Mouse (Mus musculus) left cerebral cortex, adult 8-10 months (tissue): ENCODE data around the gene Gpr55. TPM values are rescaled to one million over a fixed set of nuclear protein-coding genes. Genes with fewer than 3 reads are reported as not detected.

ENCODE experiments used
- DNase-seq, 2 experiments: peaks; one replicate each; pipeline ENCODE4 v3.0.0; 2022; ENCODE audit warnings: low spot score in 2 of 2
- total RNA-seq, 4 experiments: library from RNA; stranded (reverse); gene quantifications; 2 replicates each; pipeline ENCODE4 v1.2.4; 2022

Gpr55 gene
- total RNA-seq, 4 experiments from 2014 or later = 0.11 to 0.23 (median 0.21) TPM

DNA sequence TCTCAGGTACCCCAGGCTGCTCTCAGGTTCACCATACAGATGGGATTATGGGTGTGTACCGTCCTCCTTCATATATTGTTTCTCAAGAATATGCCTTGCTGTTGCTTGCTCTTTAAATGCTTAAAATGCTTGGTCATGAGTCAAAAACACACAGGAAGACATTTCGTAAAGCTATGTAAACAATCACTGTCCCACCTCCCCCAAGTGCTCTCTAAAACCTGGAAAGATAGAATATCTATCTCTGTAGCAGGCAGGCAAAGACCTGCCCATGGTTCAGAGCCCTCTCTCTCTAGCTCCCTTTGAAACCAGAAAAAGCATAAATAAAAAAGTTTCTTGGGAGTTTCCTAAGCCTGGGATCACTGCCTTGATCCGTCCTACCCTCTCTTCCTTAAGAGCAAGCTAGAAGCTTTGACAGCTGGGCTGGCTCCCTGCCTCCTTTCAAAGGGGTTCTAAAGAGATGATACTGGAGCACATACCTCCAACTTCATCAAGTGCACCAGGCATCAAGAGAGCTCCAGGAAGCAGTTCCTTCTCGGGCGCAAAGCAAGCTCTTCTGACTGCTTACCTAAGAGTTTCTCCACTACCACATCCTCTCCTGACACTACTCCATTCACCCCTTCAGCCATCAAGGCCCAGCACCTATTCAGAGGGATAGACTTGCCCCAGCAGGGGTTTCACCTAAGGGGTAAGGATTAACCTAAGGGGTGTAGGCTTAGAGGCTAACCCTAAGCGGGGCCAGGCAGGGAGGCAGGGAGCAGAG lies 1.5 kb downstream of the Gpr55 start:
- DNase-seq = no peak

DNA sequence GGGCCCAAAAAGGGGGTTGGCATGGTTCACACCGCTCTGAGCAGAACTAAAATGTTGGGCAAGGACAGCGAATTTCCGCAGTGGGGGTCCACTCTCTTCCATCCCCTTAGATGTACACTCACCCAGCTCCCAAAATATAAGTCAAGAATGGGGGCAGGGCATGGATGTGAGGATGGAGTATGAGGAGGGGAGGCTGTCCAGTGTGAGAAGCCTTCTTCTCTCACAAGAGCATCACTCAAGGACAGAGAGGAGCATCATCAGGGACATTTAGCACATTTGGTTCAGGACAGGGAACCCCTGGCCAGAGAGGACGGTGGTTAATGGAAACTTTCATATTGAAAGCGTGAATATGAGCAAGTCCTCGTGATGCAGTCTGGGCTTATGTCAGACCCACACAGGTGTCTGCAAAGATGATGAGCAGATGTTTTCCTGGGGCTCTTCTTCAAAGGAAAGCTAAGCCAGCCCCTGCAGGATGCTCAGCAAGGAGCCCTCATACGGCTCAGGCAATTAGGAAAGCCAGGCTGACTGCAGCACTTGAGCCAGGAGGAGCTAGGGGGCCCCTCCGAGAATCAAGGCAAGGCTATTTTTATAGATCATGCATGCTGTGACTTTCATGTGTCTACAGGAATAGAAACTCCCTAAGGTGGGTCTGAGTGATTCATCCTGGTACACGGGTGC lies 2.7 kb downstream of the Gpr55 start:
- DNase-seq = peak in 1 of 2 experiments; percentile 69

DNA sequence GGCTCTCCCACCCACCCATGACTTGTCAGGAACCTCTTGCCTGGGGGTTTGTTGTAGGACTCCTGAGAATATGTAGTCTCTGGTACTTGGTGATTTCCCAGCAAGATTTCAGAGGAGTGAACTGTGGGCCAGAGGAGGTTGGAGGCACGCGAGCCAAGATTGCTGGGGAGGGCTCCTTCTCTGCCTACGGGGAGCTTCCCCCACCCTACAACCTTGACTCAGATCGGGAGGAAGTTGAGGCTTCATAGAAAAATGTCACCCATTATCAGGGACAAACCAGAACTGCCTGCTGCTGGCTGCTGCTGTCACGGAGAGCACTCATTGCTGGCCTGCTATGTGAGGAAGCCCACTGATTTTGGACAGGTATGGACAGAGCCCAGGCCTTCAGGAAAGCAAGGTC lies 3.5 kb downstream of the Gpr55 start:
- no peak for DNase-seq

DNA sequence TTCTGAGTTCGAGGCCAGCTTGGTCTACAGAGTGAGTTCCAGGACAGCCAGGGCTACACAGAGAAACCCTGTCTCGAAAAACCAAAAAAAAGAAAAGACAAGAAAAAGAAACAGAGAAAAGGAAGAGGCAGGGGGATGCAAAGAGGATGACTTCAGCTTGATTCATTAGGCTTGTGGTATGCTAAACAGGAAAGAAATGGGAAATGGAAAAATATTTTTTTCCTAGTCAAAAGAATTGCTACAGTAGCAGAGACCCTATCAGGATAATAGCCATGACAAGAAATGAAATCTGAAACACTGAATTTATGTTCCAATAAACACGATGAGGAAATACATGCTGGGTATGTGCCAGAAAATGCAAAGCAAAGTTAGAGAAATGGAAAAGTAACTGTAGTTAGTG lies 5.7 kb downstream of the Gpr55 start:
- no peak for DNase-seq

DNA sequence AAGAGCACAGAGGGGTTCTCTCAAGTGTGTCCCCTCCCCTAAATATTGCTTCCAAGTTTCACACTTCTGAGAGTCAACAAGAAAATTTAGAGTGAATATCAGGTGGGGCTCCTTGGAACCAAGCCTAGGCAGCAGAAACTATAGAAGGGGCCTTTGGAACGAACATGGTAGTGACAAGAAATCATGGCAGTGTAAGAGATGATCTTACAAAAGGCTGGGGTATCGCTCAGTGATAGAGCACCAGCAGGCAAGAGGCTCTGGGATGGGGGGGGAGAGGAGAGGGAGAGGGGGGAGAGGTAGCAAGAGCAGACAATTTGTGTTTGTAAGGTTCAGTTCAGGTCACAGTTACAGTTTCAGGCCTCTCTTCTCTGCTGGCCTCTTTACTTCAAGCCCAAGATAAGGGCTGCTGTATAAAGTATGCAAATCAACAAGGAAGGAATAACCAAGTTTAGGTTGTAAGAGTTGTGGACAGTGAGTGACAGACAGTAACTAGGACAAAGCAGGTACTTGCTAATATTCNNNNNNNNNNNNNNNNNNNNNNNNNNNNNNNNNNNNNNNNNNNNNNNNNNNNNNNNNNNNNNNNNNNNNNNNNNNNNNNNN lies 11.6 kb downstream of the Gpr55 start:
- DNase-seq = no peak

DNA sequence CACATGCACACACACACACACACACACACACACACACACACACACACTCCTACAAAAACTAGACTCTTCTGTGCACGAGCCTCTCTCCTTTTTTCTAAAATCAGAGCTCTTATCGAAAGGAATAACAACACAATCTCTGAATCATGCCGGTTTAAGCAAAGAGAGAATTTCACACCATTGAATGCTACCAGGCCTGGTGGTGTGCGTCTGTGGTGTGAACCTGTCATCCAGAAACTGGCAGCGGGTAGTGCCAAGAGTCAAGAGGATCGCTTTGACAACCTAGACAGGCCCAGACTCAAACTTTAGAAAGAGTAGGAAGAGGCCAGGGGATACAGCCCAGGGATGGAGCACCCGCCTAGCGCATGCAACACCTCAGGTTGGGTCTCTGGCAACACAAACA lies 18.5 kb downstream of the Gpr55 start:
- DNase-seq = no peak

DNA sequence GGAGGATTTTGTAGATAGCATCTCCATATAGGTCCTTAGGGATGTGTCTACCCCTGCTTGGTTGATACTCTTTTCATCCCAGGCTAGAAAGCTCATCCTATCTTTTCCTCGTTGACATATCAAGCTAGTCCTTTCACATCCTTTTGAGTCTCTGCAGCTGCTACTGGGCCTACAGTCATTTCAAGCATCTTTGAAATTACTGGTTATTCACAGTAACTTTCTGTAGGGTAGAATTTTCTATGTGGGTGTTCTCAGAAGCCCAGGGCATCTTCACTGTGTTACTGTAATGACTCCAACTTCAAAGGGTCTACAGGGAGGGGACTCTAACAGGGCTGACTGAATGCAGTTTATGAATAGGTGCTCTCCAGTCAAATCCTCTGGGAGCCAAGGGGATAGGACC lies 23.5 kb downstream of the Gpr55 start:
- DNase-seq = no peak

DNA sequence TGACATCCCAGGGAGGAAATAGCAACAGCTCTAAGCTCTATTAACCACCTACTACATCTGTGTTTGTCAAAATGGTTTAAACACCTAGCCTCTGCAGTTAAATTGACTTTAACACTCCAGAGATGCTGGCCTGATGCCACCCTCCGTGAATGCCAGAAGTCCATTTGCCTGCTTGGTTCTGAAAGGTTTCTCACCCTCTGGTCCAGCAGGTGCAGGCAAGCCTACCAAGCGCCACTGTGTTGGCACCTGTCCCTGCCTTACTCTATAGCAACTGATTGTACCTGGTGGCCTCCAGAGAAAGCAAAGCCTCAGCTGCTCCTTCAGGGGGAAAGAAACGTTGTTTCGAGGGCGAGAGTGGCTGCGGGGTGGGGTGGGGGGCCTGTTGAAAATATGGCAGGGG lies 24.5 kb downstream of the Gpr55 start:
- DNase-seq = no peak

DNA sequence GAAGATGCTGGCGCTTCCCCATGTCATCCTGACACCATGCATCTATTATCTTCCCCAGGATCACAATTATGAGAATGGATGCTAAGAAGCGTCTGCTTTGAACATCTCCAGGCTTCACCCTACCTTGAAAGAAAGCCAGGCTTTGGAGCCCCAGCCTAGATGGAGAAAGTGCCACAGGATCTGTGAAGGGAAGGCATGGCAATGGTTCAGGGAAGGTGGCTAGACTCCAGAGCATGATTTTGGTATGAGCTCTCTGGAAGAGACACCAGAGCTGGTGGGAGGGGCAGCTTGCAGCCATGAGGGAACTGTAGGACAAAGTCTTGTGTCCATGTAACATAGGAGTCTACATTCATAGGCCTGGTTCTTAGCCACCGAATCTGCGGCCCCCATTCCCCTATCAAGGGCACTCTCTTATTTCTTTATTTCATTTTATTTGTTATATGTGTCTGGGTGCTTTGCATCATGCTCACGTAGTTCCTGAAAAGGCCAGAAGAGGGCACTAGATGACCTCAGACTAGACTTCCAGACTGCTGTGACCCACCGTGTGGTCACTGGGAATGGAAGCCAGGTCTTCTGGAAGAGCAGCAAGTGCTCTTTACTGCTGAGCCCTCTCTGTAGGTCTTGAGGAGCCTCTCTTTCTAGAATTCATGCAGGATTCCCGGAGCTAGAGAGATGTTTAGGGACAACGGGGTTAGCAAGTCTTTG lies 25.5 kb downstream of the Gpr55 start:
- DNase-seq = no peak

DNA sequence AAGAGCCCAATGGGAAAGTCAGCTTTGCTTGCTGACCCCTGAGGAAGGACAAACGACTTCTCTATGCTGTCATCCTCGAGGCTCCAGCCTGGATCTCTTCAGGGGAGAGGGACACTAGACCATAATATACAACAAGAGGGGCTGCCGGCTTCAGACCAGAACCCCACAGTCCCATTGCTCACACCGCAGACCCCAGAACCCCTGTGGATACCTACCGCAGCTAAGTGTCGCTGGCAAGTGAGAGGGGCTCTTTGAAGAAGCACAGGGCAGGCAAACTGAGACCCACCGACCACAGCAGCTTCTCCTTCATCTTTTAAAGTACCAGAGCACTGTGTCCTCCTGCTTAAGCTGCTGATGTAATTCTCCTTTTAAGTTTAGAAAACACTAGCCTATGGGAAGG lies 26.2 kb downstream of the Gpr55 start:
- no peak for DNase-seq

DNA sequence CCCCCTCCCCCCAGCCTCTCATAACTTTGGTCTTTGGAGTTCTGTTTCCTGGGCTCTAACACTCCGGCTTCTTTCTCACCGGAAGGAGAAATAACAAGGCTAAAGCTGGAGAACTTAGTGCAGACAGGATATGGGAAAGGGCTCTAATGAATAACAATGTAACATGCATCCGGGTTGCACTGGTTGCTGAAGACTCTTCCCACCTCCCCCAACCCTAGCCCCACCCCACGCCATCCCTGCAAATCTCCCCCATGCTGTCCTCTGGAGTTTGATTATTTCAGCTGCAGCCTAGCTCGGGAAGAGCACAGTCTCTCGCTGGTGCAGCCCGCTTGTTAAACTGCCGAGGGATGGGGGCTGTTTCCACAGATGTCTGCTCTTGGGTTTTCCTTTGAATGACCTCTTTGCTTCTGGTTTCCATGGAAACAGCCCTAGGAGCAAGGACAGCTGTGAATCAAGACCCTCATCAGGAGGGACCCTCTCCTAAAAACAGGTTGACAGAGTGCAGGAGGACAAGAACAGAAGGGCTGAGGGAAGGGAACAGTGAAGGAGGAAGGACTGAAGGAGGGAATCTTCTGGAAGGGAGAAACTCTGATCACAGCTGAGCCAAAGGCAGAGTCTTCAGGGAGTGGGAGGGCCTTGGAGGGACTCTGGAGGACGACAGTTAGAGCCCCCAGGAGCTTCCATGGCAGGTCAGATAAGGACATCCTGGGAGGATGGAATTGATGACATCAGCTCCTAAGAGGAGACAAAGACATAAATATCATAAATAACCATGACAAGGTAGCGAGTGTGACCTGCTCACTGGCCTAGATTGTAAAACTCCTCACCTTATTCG lies 27.0 kb downstream of the Gpr55 start:
- no peak for DNase-seq

DNA sequence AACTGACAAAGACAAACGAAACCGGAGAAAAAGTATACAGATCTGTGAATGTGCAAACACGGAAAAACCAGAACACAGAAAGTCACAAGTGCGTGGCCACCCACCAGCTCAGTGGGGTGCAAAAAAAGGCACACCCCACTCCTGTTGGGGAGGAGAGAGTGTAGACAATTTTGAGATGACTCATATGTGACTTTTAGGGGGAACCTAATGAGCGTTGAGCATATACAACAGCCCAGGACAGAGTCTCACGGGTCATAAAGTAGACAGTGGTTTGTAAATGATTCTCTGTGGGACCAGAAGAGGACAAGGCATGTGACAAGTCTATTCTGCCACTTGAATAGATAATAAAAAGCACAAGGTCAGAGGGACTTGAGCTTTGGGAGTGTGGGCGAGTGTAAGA lies 27.6 kb downstream of the Gpr55 start:
- DNase-seq = no peak

DNA sequence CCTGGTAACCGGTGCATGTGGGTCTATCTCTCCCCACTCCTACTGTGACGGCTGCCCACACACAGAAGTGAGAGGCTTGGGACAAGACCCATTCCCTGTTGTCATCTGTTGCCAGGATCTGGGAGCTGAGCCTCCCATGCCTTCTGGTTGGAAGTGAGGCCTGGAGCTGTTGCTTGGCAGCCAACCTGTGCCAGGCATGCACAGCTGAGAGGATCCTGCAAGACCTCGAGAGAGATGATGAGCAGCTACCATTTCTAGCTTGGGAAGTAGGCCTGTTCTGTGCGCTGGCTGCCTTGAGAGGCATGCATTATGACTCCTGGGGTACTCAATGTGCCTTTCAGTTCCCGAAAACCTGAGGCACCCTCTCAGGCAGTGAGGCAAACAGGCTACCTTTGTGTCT lies 29.6 kb downstream of the Gpr55 start:
- no peak for DNase-seq

DNA sequence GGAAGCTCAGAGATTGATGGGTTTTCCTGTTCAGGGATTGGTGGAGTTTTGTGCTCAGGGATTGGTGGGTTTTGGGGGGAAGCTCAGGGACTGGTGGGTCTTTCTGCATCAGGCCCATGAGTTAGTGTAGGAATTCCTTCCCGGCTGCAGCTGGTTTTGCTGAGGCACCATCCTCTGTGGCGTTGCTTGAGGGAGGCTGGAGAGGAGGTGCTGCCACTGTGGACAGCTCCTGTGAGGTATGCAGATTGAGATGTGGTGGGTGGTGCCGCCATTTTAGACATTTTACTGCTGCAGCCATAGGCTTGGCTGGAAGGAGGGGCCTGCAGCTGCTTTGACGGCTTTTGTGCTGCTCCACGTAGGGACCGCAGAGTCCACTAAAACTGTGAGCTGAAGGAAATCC lies 31.4 kb downstream of the Gpr55 start:
- no peak for DNase-seq

DNA sequence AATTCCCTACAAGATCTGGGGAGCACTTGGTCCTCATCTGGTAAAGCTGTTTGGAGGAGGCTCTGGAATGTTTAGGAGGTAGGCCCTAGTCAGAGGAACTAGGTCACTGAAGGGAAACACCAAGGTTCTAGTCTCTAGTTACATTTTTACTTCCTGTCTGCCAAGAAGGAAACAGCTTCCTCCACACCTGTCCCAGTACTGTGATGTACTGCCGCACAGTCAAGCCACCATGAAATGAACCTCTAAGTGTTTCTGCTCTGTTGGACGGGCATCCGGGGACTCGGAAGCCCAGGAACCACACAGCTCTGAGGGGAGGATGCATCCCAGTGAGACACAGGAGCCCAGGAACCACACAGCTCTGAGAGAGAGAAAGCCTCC lies 32.1 kb downstream of the Gpr55 start:
- DNase-seq = no peak

DNA sequence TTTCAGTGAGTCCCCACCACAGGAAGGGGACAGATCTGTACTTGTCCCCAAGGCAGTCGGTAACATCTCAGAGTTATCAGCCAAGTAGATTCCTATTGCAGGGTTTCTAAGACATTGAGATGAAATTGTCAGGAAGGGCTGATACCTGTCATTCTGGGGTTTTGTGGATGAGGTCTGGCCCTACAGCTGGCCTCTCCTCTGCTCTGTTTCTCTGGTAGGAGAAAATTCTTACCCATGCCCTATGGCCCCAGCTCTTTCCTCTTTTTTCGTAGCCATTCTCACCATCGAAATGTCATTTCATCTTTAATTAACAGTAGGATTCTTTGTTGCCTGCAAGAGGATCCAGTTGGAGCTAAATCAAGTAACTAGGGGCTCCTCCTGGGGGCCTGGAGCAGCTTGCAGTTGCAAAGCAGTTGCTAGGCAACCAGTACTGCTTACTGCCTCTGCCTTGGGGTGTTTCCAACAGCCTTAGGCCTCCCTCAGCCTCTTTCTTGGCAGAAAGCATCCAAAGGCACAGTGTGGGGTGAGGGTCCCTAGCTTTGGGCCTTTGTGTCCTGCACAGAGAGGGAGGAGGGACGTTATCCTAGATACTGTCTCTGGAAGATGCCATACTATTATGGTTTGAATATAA lies 32.6 kb downstream of the Gpr55 start, which contains the start of gene 4933407L21Rik:
Gene 4933407L21Rik (plus strand): TSS at position 427 of the 631 bp plus-strand sequence.
- DNase-seq = peak in 1 of 2 experiments; percentile 92

DNA sequence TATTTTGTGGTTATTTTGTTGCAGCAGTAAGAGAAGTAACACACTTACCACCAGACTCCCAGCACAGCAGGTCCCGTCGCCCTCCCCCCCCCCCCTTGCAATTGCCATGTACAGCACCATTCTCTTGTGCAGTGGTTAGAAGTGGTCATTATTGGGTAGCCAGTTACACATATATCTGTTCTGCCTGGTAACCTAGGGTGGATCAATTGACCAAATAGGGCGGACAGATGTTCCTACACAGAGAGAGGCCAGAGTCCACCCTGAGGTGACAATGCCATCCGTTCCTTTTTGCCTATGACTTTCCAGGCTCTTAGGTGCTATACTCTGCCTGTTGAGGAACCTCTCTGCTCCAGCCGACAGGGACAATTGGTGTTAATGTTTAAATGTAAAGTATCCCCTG lies 35.6 kb downstream of the Gpr55 start:
- no peak for DNase-seq

DNA sequence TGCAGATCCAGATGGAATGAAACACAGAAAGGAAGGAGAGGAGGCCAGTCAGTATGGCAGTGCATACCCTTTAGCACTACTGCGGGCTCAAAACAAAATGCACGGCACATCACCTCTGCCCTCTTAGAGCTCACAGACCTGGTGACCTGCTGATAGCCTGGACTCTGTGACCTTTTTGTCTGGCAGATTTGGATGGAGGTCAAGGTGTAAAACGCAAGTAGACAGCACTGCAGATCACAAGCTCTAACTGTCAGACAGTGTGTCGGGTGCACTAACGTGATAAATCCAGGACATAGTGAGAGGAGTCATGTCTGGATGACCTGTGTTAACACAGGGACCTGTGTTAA lies 38.0 kb downstream of the Gpr55 start:
- DNase-seq = no peak

DNA sequence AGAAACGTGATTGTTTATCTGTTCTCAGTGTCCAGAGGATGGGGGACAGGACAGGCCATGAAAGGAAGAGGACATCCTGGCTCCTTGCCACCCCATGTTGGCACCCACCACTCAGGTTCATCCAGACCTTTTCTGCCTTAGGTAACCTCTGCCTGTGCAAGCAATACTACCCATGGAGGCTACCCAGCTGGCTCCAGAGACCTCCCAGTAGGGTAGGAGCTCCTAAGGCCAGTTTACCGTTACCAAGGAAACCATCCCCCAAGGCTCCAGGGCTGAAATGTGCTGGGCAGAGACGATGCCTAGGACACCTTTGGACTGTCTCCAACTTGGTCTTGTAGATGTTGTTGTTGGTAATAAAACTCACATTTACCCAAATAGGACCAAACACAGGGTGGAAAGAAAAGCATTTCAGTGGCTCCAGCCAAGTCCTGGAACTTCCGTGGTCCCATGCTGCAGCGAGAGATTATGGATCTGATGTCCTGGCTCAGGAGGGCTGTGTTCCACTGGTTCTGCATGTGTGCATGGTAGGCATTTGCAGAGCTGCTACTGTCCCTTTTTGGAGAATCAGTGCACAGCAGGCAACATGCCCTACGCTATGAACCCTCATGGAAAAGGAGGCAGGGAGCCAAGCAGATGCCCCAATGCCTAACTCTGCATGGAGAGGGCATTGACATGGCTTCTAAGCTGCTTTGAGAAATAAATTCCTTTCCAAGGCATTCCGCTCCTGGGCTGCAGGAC lies 38.5 kb downstream of the Gpr55 start:
- no peak for DNase-seq

DNA sequence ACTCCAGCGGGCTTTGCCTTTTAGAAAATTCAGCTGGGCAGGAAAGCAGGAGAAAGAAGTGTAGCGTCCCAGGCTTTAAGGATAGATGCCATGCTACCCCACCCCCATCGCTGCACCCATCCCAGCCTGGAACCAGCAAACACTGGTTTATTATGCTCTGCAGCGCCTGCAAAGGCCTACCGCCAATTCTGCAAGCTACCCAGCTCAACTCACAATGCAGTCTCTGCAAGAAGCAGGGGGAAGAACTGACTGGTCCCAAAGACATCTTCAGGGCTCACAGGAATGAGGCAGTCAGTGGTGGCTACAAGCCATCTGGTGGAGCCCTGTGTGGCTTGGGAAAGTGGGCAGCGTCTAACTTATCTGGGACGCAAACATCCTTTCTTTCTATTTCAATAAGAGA lies 39.1 kb downstream of the Gpr55 start:
- no peak for DNase-seq
